Mouse (Mus musculus) neutrophil, adult 83 days (primary cell): ENCODE measurements around the gene Ogdh. TPM values are rescaled to one million over a fixed set of nuclear protein-coding genes. Genes with fewer than 3 reads are reported as not detected.

Experiments used
- total RNA-seq, 2 experiments: library from RNA; stranded (reverse); gene quantifications; one replicate each; pipeline ENCODE4 v1.2.4; 2023

The Ogdh gene
- total RNA-seq, result 100 to 1,000 TPM; 115 to 127 TPM

GRCm38 (mm10) chr11:6291401-6292115, at the start of gene Ogdh:
Ogdh (plus strand) TSS chr11:6291633.

GRCm38 (mm10) chr11:6267320-6268254, 23.8 kb upstream of the Ogdh start, which contains the start of gene Ddx56:
Ddx56 (minus strand) TSS chr11:6267772.

GRCm38 (mm10) chr11:6274387-6275093, 16.9 kb upstream of the Ogdh start, which contains the start of gene Tmed4:
Tmed4 (minus strand) TSS chr11:6274870.

GRCm38 (mm10) chr11:6388726-6389413, 97.4 kb downstream of the Ogdh start, which contains the start of gene Zmiz2:
Zmiz2 (plus strand) TSS chr11:6389074.

Other genes with a start within 250 kb of the Ogdh start
- 1 to 10 TPM in 1 of 2 experiments, under 1 TPM in 1; 0.75 to 1.3 TPM for gene Camk2b, start 225.3 kb upstream of the Ogdh start, total RNA-seq
- gene A730071L15Rik, start 91.6 kb upstream of the Ogdh start, total RNA-seq, result not detected
- 10 to 100 TPM; 29.0 to 32.2 TPM for gene Nudcd3, start 91.2 kb upstream of the Ogdh start, total RNA-seq
- gene Npc1l1, start 61.5 kb upstream of the Ogdh start, total RNA-seq, result not detected
- gene Ddx56, start 23.9 kb upstream of the Ogdh start, total RNA-seq, result 10 to 100 TPM; 22.2 to 24.0 TPM
- gene Tmed4, start 16.8 kb upstream of the Ogdh start, total RNA-seq, result 10 to 100 TPM; 27.0 to 30.2 TPM
- 10 to 100 TPM; 38.9 to 39.4 TPM for gene Zmiz2, start 97.4 kb downstream of the Ogdh start, total RNA-seq
- gene Ppia, start 123.8 kb downstream of the Ogdh start, total RNA-seq, result 100 to 1,000 TPM; 886 to 907 TPM
- 10 to 100 TPM; 83.9 to 89.8 TPM for gene H2afv, start 152.8 kb downstream of the Ogdh start, total RNA-seq
- gene Purb, start 184.3 kb downstream of the Ogdh start, total RNA-seq, result 10 to 100 TPM; 39.8 to 47.8 TPM
- gene Myo1g, start 229.3 kb downstream of the Ogdh start, total RNA-seq, result 100 to 1,000 TPM; 210 to 242 TPM